Mouse (Mus musculus) midbrain, embryonic 12.5 days (tissue): Measurements from ENCODE around the gene Dtymk. TPM values are rescaled to one million over a fixed set of nuclear protein-coding genes. Genes with fewer than 3 reads are reported as not detected.
"Not testable (repeated sequence)": the region's sequence is repeated elsewhere in the genome, so short reads cannot be mapped to it uniquely, and the experiment has no call there.

Source experiments
- ATAC-seq: fragments of 200-750 bp; cut with Nextera tagmentation; 2 replicates; pipeline ENCODE4 v1.8.0; 2017; ENCODE audit warnings: low read depth, moderate TSS enrichment, moderate library complexity; ENCODE audit not compliant: low FRiP score
- H3K27ac ChIP-seq: fragments of 300-500 bp; sonication (generic); replicated peaks from 2 replicates; pipeline ENCODE4 v1.5.1; 2016; ENCODE audit warnings: mild to moderate bottlenecking
- H3K27me3 ChIP-seq: fragments of 300-500 bp; sonication (generic); 2 replicates; pipeline ENCODE4 v1.6.1; 2016; ENCODE audit warnings: mild to moderate bottlenecking
- H3K36me3 ChIP-seq: fragments of 300-500 bp; sonication (generic); 2 replicates; pipeline ENCODE4 v1.6.1; 2016
- H3K4me1 ChIP-seq: fragments of 300-500 bp; sonication (generic); 2 replicates; pipeline ENCODE4 v1.6.1; 2016
- H3K4me2 ChIP-seq: fragments of 300-500 bp; sonication (generic); replicated peaks from 2 replicates; pipeline ENCODE4 v1.6.1; 2016; ENCODE audit warnings: mild to moderate bottlenecking, moderate library complexity
- H3K4me3 ChIP-seq: fragments of 300-500 bp; sonication (generic); 2 replicates; pipeline ENCODE4 v1.5.1; 2016; ENCODE audit warnings: mild to moderate bottlenecking
- H3K9ac ChIP-seq: fragments of 300-500 bp; sonication (generic); replicated peaks from 2 replicates; pipeline ENCODE4 v1.6.1; 2016; ENCODE audit warnings: mild to moderate bottlenecking, moderate library complexity
- H3K9me3 ChIP-seq: fragments of 300-500 bp; sonication (generic); 2 replicates; pipeline ENCODE4 v1.6.1; 2016; ENCODE audit warnings: mild to moderate bottlenecking
- WGBS: fragments of 180-500 bp; shearing (Covaris S2); methylation state at CpG from one replicate; pipeline ENCODE4 v1.1.7; 2016; 5-methylcytosine and 5-hydroxymethylcytosine counted together
- polyA plus RNA-seq: library from polyadenylated mRNA; unstranded; fragments of >200 nt; fragmentation: Nextera tagmentation; extraction: Ambion mirVana; gene quantifications from 2 replicates; pipeline ENCODE4 v1.2.1, GENCODE M21; 2016

Gene Dtymk
- 208 and 217 TPM in 2 replicates for polyA plus RNA-seq

GRCm38 (mm10) chr1:93801741-93802238 lies at the start of gene Dtymk:
TSS of gene Dtymk (minus strand) at chr1:93801934.
- Histone ChIP-seq H3K9ac (peak within 1 kb of the TSS; percentile 79), H3K27ac (peak within 1 kb of the TSS; percentile 77), H3K27me3 (no peaks in the 10 kb centered on the region), H3K9me3 (no peaks in the 10 kb centered on the region), H3K4me3 (peak within 1 kb of the TSS; percentile 76), H3K4me2 (peak within 1 kb of the TSS; percentile 79), H3K4me1 (peaks cover 32% of the 10 kb centered on the region), H3K36me3 (peaks cover 41% of the 10 kb centered on the region)
- ATAC-seq: peak; percentile 53
- WGBS: under 1% methylated on average over 42 of the region's 42 CpGs

GRCm38 (mm10) chr1:93845766-93846366 lies 44.1 kb upstream of the Dtymk start:
- not testable (repeated sequence) for H3K27ac ChIP-seq, H3K4me2 ChIP-seq, H3K4me3 ChIP-seq, H3K9ac ChIP-seq, H3K4me1 ChIP-seq, H3K36me3 ChIP-seq, H3K27me3 ChIP-seq, H3K9me3 ChIP-seq
- ATAC-seq: peak; percentile 56; the same call in 1 of the 2 replicates
- WGBS: 81% methylated on average over 2 of the region's 3 CpGs

DNA sequence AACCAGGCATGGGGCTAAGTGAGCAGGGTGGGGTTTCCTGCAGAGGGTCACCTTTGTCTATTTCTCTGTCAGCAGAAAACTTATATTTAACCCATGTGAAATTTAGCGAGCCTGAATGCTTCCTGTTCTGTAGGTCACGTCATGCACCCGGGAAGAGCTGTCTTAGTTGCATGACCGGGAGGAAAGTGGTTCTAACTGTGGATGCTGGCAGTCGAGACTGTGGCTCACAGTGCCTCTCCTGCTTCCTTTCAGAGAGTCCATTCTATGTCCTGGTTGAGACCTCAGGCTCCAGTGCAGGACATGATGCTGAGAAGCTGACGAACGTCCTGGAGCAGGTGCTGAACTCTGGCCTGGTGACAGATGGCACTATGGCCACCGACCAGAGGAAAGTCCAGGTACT lies 36.8 kb upstream of the Dtymk start:
- not testable (repeated sequence) for H3K9ac ChIP-seq, H3K27me3 ChIP-seq, H3K27ac ChIP-seq, H3K4me2 ChIP-seq, H3K4me1 ChIP-seq, H3K9me3 ChIP-seq, H3K4me3 ChIP-seq, ATAC-seq
- peaks cover 23% of the 10 kb centered on the region for H3K36me3 ChIP-seq
- 92% methylated on average over 8 of the region's 8 CpGs for WGBS

DNA sequence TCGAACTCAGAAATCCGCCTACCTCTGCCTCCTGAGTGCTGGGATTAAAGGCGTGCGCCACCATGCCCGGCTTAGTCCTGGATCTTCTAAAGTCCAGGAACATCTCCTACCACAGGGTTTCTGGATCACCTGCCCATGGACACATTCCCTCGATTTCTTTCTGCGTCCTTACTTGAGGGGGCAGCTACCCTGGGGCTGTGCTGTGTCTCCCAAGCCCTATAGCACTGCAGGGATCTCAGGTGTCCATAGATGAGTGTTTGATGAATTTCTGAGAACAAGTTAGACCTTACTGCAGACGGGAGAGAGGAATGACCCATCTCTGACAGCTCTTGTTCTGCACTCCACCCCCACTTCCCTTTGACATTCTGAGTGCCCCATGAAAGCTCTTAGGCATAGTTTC lies 35.6 kb upstream of the Dtymk start:
- 95% methylated on average over 8 of the region's 8 CpGs for WGBS
- no peak overlapping the region for H3K4me2 ChIP-seq
- no peak overlapping the region for H3K4me3 ChIP-seq
- H3K27ac ChIP-seq: no peak overlapping the region
- H3K4me1 ChIP-seq: no peaks in the 10 kb centered on the region
- ATAC-seq: no peak
- H3K27me3 ChIP-seq: no peaks in the 10 kb centered on the region
- H3K36me3 ChIP-seq: peaks cover 23% of the 10 kb centered on the region
- H3K9me3 ChIP-seq: no peaks in the 10 kb centered on the region
- no peak overlapping the region for H3K9ac ChIP-seq

DNA sequence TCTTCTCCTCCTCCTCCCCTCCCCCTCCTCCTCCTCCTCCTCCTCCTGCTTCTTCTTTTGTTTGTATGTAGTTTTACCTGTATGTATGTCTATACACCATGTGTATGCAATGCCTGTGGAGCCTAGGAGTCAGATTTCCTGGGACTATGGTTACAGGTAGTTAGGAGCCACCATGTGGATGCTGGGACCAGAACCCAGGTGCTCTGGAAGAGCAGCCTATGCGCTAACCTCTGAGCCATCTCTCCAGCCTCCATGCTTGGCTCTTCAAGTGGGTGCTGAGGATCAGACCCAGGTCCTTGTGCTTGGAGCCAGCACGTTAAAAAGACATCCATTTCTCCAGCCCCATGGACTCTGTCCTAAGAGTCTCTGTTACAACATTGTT lies 34.8 kb upstream of the Dtymk start:
- WGBS: 88% methylated on average over 2 of the region's 2 CpGs
- Histone ChIP-seq H3K9ac (no peak overlapping the region), H3K36me3 (peaks cover 23% of the 10 kb centered on the region)

DNA sequence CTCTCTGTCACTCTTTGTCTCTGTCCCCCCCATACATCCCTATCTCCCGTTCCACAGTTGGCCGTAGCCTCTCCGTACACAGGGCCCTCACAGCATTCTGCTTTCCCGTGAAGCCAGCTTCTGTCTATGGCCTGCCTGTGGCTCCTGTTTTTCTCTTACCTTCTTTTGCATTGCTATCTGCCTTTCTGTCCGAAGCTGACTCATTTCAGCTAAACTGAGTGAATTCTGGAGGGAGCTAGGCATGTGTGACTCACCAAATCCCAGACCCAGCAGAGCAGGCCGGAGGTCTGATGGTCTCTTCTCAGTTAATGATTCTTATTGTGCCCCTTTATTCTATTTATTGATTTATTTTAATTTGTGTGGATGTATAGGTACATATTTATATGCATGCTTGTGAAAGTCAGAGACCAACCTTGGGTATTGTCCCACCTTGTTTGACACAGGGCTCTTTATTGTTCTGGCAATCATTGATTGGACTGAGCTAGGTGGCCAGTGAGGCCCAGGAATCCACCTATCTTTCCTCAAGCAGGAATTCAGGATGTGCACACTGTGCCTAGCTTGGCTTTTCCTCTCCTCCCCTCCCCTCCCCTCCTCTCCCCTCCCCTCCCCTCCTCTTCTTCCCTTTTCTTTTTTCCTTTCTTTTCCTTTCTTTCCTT lies 34.3 kb upstream of the Dtymk start:
- H3K4me2 ChIP-seq: no peak overlapping the region
- H3K36me3 ChIP-seq: peaks cover 23% of the 10 kb centered on the region
- H3K4me3 ChIP-seq: no peak overlapping the region
- no peaks in the 10 kb centered on the region for H3K4me1 ChIP-seq
- H3K27ac ChIP-seq: no peak overlapping the region
- no peaks in the 10 kb centered on the region for H3K9me3 ChIP-seq
- WGBS: 91% methylated on average over 6 of the region's 6 CpGs
- no peak overlapping the region for H3K9ac ChIP-seq
- ATAC-seq: no peak
- no peaks in the 10 kb centered on the region for H3K27me3 ChIP-seq

More for the DNA sequence above, 34.8 kb upstream of the Dtymk start:
- ATAC-seq: no peak
- Histone ChIP-seq H3K9me3 (no peaks in the 10 kb centered on the region), H3K4me2 (no peak overlapping the region), H3K27ac (no peak overlapping the region), H3K4me1 (no peaks in the 10 kb centered on the region), H3K27me3 (no peaks in the 10 kb centered on the region), H3K4me3 (no peak overlapping the region)

GRCm38 (mm10) chr1:93835211-93835610 lies 33.5 kb upstream of the Dtymk start:
- no peaks in the 10 kb centered on the region for H3K27me3 ChIP-seq
- no peak overlapping the region for H3K4me2 ChIP-seq
- peaks cover 23% of the 10 kb centered on the region for H3K36me3 ChIP-seq
- no peak overlapping the region for H3K9ac ChIP-seq
- 91% methylated on average over 4 of the region's 4 CpGs for WGBS
- no peak overlapping the region for H3K27ac ChIP-seq
- H3K9me3 ChIP-seq: no peaks in the 10 kb centered on the region
- no peaks in the 10 kb centered on the region for H3K4me1 ChIP-seq
- ATAC-seq: no peak
- no peak overlapping the region for H3K4me3 ChIP-seq

- Histone ChIP-seq H3K4me3 (no peak overlapping the region), H3K27ac (no peak overlapping the region), H3K4me1 (no peaks in the 10 kb centered on the region), H3K27me3 (no peaks in the 10 kb centered on the region), H3K36me3 (peaks cover 27% of the 10 kb centered on the region), H3K9ac (no peak overlapping the region), H3K4me2 (no peak overlapping the region), H3K9me3 (no peaks in the 10 kb centered on the region)
- no peak for ATAC-seq
- 86% methylated on average over 7 of the region's 7 CpGs for WGBS
These were observed 33.0 kb upstream of the Dtymk start for GRCm38 (mm10) chr1:93834671-93835150.

GRCm38 (mm10) chr1:93832754-93833360 lies 31.1 kb upstream of the Dtymk start:
- H3K9ac ChIP-seq, H3K4me2 ChIP-seq, H3K4me1 ChIP-seq, H3K4me3 ChIP-seq, H3K27ac ChIP-seq, H3K9me3 ChIP-seq, ATAC-seq, H3K27me3 ChIP-seq: not testable (repeated sequence)
- peaks cover 22% of the 10 kb centered on the region for H3K36me3 ChIP-seq
- WGBS: 78% methylated on average over 3 of the region's 4 CpGs

DNA sequence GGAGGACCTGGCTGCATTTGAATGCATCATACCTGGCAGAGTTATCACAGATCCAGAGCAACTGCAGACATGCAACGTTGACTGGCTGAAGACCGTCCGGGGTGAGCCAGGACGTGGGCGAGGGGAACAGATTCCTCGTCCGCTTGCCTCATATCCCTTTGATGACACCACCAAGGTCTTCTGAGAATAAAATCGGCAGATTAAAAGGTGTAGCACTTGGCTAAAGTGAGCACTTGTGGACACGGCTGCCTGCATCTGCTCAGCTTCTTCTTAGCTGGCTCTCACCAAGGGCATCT lies 24.8 kb upstream of the Dtymk start:
- Histone ChIP-seq H3K9ac (no peak overlapping the region), H3K9me3 (no peaks in the 10 kb centered on the region), H3K36me3 (peaks cover 5% of the 10 kb centered on the region; the same call in 1 of the 2 replicates), H3K27ac (no peak overlapping the region), H3K4me1 (peaks cover 13% of the 10 kb centered on the region), H3K4me3 (peak overlapping the region; percentile 61; the same call in 1 of the 2 replicates), H3K4me2 (peak overlapping the region; percentile 66), H3K27me3 (no peaks in the 10 kb centered on the region)
- no peak for ATAC-seq
- WGBS: 94% methylated on average over 9 of the region's 9 CpGs

- 45% methylated on average over 27 of the region's 27 CpGs for WGBS
These were observed 24.2 kb upstream of the Dtymk start for GRCm38 (mm10) chr1:93825771-93826539.

More at GRCm38 (mm10) chr1:93825771-93826539, 24.2 kb upstream of the Dtymk start:
- H3K9me3 ChIP-seq: no peaks in the 10 kb centered on the region
- ATAC-seq: 0 out of 2 replicates have a peak, but pooled peaks have one; percentile 35
- H3K9ac ChIP-seq: peak overlapping the region; percentile 57
- peak overlapping the region; percentile 66 for H3K4me2 ChIP-seq
- H3K36me3 ChIP-seq: peaks cover 10% of the 10 kb centered on the region; the same call in 1 of the 2 replicates
- peak overlapping the region; percentile 61 for H3K4me3 ChIP-seq
- H3K4me1 ChIP-seq: peaks cover 13% of the 10 kb centered on the region
- H3K27me3 ChIP-seq: no peaks in the 10 kb centered on the region
- H3K27ac ChIP-seq: peak overlapping the region; percentile 93
